Mouse (Mus musculus) neural tube, embryonic 11.5 days (tissue): ENCODE data around the gene Grb2. TPM values are rescaled to one million over a fixed set of nuclear protein-coding genes. Genes with fewer than 3 reads are reported as not detected.

Source experiments
- ATAC-seq: fragments of 200-750 bp; cut with Nextera tagmentation; 2 replicates; pipeline ENCODE4 v1.8.0; 2017; ENCODE audit warnings: moderate number of reproducible peaks, mild to moderate bottlenecking, moderate TSS enrichment, moderate library complexity; ENCODE audit not compliant: insufficient read depth, low FRiP score, low TSS enrichment
- DNase-seq: peaks from one replicate; pipeline ENCODE4 v3.0.0-alpha.2; 2015; ENCODE audit warnings: low spot score
- H3K27ac ChIP-seq: fragments of 300-500 bp; sonication (generic); 2 replicates; pipeline ENCODE4 v1.5.1; 2014; ENCODE audit warnings: low read depth, mild to moderate bottlenecking, low read length
- H3K27me3 ChIP-seq: fragments of 300-500 bp; sonication (generic); 2 replicates; pipeline ENCODE4 v1.6.1; 2014; ENCODE audit warnings: mild to moderate bottlenecking, low read length, mixed read lengths; ENCODE audit not compliant: control insufficient read depth, insufficient read depth
- H3K36me3 ChIP-seq: fragments of 300-500 bp; sonication (generic); 2 replicates; pipeline ENCODE4 v1.6.1; 2014; ENCODE audit warnings: mild to moderate bottlenecking, low read length, moderate library complexity, mixed read lengths; ENCODE audit not compliant: control insufficient read depth, insufficient read depth
- H3K4me1 ChIP-seq: fragments of 300-500 bp; sonication (generic); 2 replicates; pipeline ENCODE4 v1.6.1; 2014; ENCODE audit warnings: low read length, mixed read lengths; ENCODE audit not compliant: control insufficient read depth, insufficient read depth
- H3K4me2 ChIP-seq: fragments of 300-500 bp; sonication (generic); 2 replicates; pipeline ENCODE4 v1.6.1; 2014; ENCODE audit warnings: low read depth, mild to moderate bottlenecking, moderate library complexity
- H3K4me3 ChIP-seq: fragments of 300-500 bp; sonication (generic); 2 replicates; pipeline ENCODE4 v1.5.1; 2014; ENCODE audit warnings: low read depth, low read length
- H3K9ac ChIP-seq: fragments of 300-500 bp; sonication (generic); 2 replicates; pipeline ENCODE4 v1.6.1; 2014; ENCODE audit warnings: mild to moderate bottlenecking, low read length
- H3K9me3 ChIP-seq: fragments of 300-500 bp; sonication (generic); 2 replicates; pipeline ENCODE4 v1.6.1; 2016; ENCODE audit warnings: low read length; ENCODE audit not compliant: control insufficient read depth
- WGBS: fragments of 180-500 bp; shearing (Covaris S2); extraction: QIAGEN DNeasy Blood & Tissue Kit; methylation state at CpG from one replicate; pipeline ENCODE4 v1.1.7; 2014; 5-methylcytosine and 5-hydroxymethylcytosine counted together
- polyA plus RNA-seq: library from polyadenylated mRNA; unstranded; fragments of >200 nt; fragmentation: Nextera tagmentation; extraction: Ambion mirVana; gene quantifications from 2 replicates; pipeline ENCODE4 v1.2.1, GENCODE M21; 2014

Grb2 gene
- polyA plus RNA-seq, 1 experiment from 2014 or later: 86.7 TPM

- no peaks in the 10 kb centered on the region for H3K27me3 ChIP-seq
- no peak overlapping the region; the same call in 1 of the 2 replicates for H3K9ac ChIP-seq
- H3K4me3 ChIP-seq: peak overlapping the region; percentile 65
- DNase-seq (no peak), ATAC-seq (no peak)
- H3K36me3 ChIP-seq: peaks cover 3% of the 10 kb centered on the region; the same call in 1 of the 2 replicates
- H3K9me3 ChIP-seq: no peaks in the 10 kb centered on the region
- H3K27ac ChIP-seq: no peak overlapping the region
- H3K4me2 ChIP-seq: peak overlapping the region; percentile 95
- 54% methylated on average over 11 of the region's 11 CpGs for WGBS
- H3K4me1 ChIP-seq: 0 out of 2 replicates have a peak, but pooled peaks cover 2% of the 10 kb centered on the region
These were observed 81.4 kb downstream of the Grb2 start for GRCm38 (mm10) chr11:115626824-115627616.

- WGBS: 84% methylated on average over 9 of the region's 9 CpGs
- Histone ChIP-seq H3K9me3 (no peaks in the 10 kb centered on the region), H3K9ac (no peak overlapping the region), H3K4me3 (no peak overlapping the region), H3K27me3 (no peaks in the 10 kb centered on the region), H3K4me1 (0 out of 2 replicates have a peak, but pooled peaks cover 2% of the 10 kb centered on the region), H3K27ac (no peak overlapping the region), H3K4me2 (no peak overlapping the region), H3K36me3 (peaks cover 3% of the 10 kb centered on the region; the same call in 1 of the 2 replicates)
- DNase-seq (no peak), ATAC-seq (no peak)
These were observed 82.5 kb downstream of the Grb2 start for GRCm38 (mm10) chr11:115625877-115626276.

GRCm38 (mm10) chr11:115623487-115624070 is 84.8 kb downstream of the Grb2 start:
- Histone ChIP-seq H3K4me2 (no peak overlapping the region), H3K36me3 (peaks cover 3% of the 10 kb centered on the region; the same call in 1 of the 2 replicates), H3K4me3 (no peak overlapping the region), H3K27ac (no peak overlapping the region), H3K9me3 (no peaks in the 10 kb centered on the region), H3K4me1 (0 out of 2 replicates have a peak, but pooled peaks cover 2% of the 10 kb centered on the region), H3K27me3 (no peaks in the 10 kb centered on the region), H3K9ac (no peak overlapping the region)
- no peak for DNase-seq
- no peak for ATAC-seq
- 83% methylated on average over 9 of the region's 9 CpGs for WGBS

- Histone ChIP-seq H3K9ac (no peak overlapping the region), H3K27ac (no peak overlapping the region), H3K27me3 (no peaks in the 10 kb centered on the region), H3K4me2 (no peak overlapping the region), H3K36me3 (peaks cover 3% of the 10 kb centered on the region; the same call in 1 of the 2 replicates), H3K4me3 (no peak overlapping the region), H3K4me1 (no peaks in the 10 kb centered on the region), H3K9me3 (no peaks in the 10 kb centered on the region)
- ATAC-seq: no peak
- WGBS: 87% methylated on average over 7 of the region's 7 CpGs
- DNase-seq: no peak
These were observed 88.4 kb downstream of the Grb2 start for GRCm38 (mm10) chr11:115619949-115620348.

GRCm38 (mm10) chr11:115618732-115619516 is 89.5 kb downstream of the Grb2 start:
- ATAC-seq (no peak), DNase-seq (no peak)
- Histone ChIP-seq H3K4me3 (no peak overlapping the region), H3K9me3 (no peaks in the 10 kb centered on the region), H3K27ac (no peak overlapping the region), H3K4me2 (no peak overlapping the region), H3K9ac (no peak overlapping the region), H3K27me3 (no peaks in the 10 kb centered on the region), H3K36me3 (peaks cover 3% of the 10 kb centered on the region; the same call in 1 of the 2 replicates), H3K4me1 (no peaks in the 10 kb centered on the region)
- 89% methylated on average over 16 of the region's 16 CpGs for WGBS

GRCm38 (mm10) chr11:115618001-115618400 is 90.4 kb downstream of the Grb2 start:
- WGBS: 91% methylated on average over 2 of the region's 2 CpGs
- Histone ChIP-seq H3K27ac (no peak overlapping the region), H3K36me3 (peaks cover 2% of the 10 kb centered on the region; the same call in 1 of the 2 replicates)

GRCm38 (mm10) chr11:115616893-115617292 is 91.5 kb downstream of the Grb2 start:
- DNase-seq (no peak), ATAC-seq (no peak)
- Histone ChIP-seq H3K4me1 (no peaks in the 10 kb centered on the region; the same call in 1 of the 2 replicates), H3K27me3 (no peaks in the 10 kb centered on the region), H3K9ac (no peak overlapping the region), H3K4me3 (no peak overlapping the region), H3K27ac (no peak overlapping the region), H3K36me3 (no peaks in the 10 kb centered on the region; the same call in 1 of the 2 replicates), H3K9me3 (no peaks in the 10 kb centered on the region), H3K4me2 (no peak overlapping the region)
- WGBS: 79% methylated on average over 6 of the region's 6 CpGs

More at GRCm38 (mm10) chr11:115618001-115618400, 90.4 kb downstream of the Grb2 start:
- no peaks in the 10 kb centered on the region for H3K9me3 ChIP-seq
- no peaks in the 10 kb centered on the region for H3K27me3 ChIP-seq
- H3K4me2 ChIP-seq: no peak overlapping the region
- no peak for ATAC-seq
- no peak for DNase-seq
- H3K9ac ChIP-seq: no peak overlapping the region
- H3K4me3 ChIP-seq: no peak overlapping the region
- no peaks in the 10 kb centered on the region for H3K4me1 ChIP-seq

GRCm38 (mm10) chr11:115616371-115616770 is 92.0 kb downstream of the Grb2 start:
- Histone ChIP-seq H3K27me3 (no peaks in the 10 kb centered on the region), H3K4me1 (no peaks in the 10 kb centered on the region; the same call in 1 of the 2 replicates), H3K9me3 (no peaks in the 10 kb centered on the region), H3K4me2 (no peak overlapping the region), H3K27ac (no peak overlapping the region), H3K9ac (no peak overlapping the region), H3K36me3 (no peaks in the 10 kb centered on the region; the same call in 1 of the 2 replicates), H3K4me3 (no peak overlapping the region)
- WGBS: 90% methylated on average over 7 of the region's 7 CpGs
- DNase-seq (no peak), ATAC-seq (no peak)
